Mouse (Mus musculus) MEL-GATA-1-ER (cell line): Measurements from ENCODE around the gene Ccnl1.

Experiments
- DNase-seq: peaks from one replicate; pipeline ENCODE4 v3.0.0-alpha.2; 2012; ENCODE audit warnings: low read depth; ENCODE audit errors: extremely low read depth

The Ccnl1 gene

DNA sequence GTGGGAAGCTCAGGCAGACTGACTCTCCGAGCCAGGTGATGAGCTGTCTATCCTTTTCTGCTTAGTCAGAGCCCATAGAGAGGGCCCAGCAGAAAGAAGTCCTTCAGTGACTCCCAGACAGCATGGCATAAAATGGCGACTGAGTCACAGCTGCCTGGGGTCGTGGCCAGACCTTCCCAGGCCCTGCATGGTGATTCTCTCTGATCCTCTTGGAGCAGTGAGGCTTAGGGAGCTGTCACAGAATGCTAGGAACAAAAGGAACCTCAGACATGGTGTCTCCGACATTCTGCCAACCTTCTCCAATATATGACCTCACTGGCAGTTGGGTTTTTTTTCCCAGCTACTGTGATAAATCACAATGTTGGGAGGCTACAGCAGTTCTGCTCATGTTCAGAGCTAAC, 30.9 kb downstream of the Ccnl1 start:
- DNase-seq = no peak

DNA sequence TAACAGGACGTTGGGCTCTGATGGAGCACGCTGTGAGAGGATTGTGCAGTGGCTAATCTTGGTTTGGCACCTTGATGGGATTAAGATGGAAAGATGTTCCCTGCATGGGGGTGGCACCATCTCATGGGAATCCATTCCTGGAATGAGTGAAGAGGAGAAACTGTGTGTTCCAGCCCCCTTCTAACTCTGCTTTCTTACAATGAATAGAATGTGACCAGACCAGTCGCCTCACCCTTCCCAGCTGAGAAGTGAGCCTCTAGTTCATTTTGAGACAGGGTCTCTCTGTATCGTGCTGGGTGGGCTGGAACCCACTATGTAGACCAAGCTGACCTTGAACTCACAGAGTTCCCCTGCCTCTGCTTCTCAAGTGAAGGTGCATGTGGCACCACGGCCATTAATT, 31.6 kb downstream of the Ccnl1 start:
- no peak for DNase-seq

DNA sequence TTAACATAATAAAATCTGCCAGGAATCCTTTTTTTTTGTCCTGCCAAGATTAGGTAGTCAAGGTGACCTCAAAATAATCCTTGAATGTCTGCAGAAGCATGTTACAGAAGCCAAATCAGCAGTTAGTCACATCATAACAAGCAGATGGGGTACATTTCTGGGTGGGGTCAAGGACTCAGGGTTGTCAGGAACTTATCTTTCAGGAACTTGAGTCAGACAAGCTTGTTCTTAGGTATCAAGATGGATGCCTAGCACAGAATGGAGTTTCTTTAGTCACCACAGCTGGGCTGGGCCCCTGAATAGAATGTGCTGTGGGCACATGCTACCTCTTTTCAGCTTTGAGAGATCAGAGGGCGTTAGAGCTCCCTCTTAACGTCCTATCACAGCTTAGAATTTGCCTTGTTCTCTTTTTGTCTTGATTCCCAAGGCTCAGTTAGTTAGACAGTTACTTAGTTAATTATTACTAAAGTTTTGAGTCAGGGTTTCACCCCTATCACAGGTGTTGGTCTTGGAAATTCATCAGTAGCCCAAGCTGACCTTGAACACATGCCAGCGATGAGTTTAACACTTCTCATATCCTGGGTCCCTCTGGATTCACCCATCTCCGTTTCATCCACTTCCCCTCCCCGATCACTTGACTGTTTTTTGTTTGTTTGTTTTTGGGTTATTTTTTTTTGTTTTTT, 32.9 kb downstream of the Ccnl1 start:
- DNase-seq = peak; percentile 68

DNA sequence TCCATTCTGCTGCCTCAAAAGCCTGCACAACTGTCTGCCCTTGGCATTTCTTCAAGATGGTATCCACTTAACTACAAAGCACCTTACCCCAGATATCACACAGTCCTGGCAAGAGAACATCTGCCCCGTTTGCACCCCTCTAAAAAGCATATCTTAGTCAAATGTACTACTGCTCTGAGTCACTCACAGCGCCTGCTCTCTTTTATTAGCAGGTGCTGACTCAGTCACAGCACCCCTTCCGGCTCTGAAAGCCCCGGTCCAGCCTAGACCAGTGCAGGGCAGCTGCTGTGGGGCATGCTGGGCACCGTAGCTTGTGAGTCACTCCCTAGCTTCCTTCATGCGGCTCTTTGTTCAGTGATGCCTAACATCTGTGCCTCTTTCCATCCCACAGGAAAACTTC, 35.6 kb downstream of the Ccnl1 start:
- no peak for DNase-seq

DNA sequence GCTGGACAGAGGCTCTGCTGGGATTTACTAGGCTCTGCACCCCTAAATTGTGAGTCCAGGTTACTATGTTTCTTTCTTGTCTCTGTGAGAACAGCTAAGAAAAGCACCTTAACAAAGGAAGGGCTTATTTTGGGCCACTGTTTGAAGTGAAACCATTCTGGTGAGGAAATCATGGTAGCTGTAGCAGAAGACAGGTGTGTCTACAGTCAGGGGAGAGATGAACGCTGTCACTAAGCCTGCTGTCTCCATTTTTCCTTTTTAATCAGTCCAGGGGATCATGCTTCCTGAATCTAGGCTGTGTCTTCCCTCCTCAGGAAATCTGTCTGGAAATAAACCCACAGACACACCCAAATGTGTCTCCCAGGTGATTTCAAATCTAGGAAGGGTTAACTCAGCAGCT, 36.4 kb downstream of the Ccnl1 start:
- DNase-seq = no peak

DNA sequence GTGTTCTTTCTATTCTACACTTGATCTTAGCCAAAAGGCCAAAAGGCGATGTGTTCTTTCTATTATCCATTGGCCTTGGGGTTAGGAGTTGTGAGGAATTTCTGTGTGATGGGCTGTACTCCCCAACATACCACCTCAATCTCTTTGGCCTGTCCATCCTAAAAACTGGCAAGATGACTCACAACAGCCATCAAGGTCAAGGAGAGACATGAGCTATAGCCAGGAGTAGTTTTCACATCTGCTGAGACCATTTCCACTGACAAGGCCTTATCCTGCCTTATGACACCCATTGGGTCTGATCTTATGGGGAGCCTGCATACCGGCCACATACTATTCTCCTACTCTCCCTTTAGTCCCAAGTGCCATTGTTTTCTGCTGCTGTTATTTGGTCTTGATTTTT, 39.0 kb downstream of the Ccnl1 start:
- DNase-seq = no peak

DNA sequence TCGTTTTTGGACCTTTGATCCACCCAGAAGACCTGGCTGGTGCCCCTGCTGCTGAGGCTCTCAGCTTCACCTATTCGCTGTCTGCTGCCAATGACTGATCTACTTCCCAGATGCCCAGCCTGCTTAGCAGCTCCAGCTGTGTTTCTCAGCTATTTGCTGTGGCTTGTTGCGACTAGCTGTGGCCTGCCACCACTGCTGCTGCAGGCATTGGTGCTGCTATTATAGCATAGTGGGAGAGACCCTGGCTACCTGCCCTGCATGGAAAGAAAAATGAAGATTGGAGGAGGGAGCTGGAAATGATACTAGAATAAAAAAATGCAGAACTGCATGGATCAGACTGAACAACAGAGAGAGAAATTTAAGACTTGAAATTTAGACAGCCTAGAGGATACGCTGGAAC, 45.1 kb downstream of the Ccnl1 start:
- DNase-seq = no peak

DNA sequence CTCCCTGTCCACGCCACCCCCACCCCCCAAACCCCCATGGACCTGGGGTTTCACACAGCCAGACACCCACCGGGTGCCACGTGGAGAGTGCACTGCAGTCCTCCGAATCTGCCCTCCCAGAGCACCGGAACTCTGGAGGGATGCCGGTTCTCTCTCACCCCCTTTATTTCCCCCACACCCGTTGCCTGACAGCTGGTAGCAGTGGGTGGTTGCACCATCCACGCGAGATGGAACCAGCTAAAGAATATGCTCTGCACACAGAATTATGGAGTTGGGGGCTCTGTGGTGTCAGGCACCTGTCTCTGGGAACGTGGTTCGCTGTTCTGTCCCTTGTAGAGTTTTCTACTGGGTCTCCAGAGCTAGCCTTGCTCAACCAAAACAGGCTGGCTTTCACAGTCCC, 45.8 kb downstream of the Ccnl1 start:
- no peak for DNase-seq

DNA sequence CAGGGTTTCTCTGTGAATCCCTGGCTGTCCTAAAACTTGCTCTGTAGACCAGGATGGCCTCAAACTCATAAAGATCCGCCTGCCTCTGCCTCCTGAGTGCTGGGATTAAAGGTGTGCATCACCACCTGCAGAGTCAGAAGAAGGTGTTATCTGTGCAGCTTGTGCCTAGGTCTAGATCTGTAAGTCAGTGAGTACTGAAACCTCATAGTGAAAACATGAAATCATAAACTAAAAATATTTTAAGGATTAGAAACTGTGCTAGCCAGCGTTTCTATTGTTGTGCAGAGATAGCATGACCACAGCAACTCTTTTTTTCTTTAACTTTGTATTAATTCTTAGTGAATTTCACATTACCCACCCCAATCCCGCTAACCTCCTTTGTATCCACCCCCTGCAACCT, 46.8 kb downstream of the Ccnl1 start:
- no peak for DNase-seq

DNA sequence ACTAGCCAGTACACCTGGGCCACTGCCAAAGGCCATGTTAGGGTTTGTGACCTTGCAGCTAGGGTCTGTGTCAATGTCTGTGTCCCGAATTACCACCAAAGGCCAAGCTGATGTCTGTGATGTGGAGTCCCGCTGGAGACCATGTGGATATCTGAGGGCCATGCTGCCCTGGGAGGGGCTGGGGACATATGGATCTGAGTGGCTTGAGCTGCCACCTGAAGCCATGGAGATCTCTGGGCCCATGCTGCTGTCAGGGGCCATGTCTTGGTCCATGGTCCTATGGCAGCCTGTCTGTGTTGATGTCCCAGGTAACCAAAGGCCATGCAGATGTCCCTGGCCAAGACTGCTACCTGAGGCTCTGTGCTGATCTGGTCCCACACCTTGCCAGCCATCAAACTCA, 48.6 kb downstream of the Ccnl1 start:
- no peak for DNase-seq

DNA sequence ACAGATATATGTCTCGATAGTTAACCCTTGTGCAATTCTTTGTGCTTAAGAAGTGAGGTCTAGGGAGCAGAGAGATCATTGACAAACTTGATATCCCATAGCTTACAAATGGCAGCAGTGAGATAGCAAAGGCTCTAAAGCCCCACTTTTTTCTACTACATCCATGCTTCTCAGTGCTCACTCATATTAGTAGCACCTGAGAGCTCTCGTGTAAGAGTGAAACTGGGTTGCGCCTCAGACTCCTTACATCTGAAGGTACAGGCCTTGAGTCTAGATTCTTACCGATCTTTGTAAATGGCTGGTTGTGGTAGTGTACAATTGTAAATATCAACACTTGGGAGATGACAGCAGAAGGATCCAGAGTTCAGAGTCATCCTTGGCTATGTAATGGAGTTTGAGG, 50.5 kb downstream of the Ccnl1 start:
- no peak for DNase-seq

DNA sequence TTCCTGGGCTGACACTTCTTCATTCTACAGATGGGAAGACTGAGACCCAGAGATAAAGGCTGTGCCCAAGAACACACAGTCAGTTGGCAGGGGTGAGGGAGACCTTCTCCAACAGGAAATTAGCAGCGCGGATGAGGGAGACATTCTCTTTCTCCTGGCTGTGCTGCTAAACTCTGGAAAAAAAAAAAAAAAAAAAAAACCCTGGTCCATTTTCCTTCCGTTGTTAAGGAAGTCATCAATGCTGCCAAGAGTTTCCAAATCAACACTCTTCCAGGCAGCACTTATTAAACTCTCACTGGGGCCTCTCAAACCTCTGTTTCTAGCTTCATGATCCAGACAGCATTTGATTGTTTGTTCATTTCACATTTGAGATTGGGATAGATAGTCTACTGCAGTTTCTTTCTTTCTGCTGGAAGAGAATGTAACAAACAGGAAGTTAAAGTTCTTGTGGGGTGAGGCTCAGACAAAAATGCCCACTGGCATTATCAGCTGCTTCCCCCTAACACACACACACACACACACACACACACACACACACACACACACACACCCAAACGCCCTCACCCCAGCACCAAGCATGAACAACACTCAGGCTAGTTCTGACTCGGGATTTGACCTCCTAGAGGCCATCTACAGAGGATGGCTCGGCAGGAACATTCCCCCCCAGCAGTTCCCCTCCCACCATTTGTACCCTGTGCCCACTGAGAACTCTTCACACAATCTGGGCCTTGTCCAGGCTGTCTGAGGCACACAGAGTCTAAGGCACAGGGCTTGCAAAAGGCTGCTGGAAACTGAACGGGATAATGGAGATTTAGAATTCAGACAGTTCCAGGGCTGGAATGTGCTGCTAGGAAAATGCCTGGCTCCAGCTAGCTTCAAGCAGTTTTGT, 52.5 kb downstream of the Ccnl1 start:
- DNase-seq = peak; percentile 39

DNA sequence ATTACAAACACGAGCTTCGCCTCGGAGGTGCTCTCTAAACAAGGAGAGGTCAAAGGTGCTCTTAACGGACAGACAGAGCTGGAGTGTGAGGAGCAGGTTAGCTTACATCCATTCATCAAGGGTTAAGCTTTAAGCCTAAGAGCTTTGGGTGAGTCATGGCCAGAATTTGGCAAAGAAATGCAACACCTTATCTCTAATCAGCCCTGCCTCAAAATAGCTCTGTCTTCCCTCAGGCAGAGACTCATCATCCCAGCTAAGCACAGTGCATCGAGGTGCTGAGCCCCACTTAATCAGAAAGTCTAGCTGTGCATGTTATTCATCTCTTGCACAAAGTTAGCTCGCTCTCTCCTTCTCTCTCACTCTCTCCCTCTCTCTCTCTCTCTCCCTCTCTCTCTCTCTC, 53.3 kb downstream of the Ccnl1 start:
- DNase-seq = peak; percentile 38

DNA sequence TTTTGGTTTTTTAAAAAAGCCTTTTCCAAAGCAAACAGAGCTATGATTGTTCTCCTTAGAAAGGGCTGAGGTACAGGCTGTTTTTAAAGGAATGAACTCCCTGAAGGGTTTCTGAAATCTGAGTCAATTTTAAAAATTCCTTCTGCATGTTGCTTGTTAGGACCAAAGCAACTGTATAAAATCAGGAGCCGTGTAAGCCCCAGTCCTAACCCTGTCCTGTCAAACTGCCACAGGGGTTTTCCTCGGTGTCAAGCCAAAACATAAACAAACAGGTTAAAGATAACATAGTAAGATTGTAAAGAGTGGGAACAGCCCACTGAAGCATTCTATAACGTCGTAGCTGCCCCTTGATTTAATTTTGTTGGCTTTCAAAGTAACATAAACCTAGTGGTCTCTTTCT, 53.9 kb downstream of the Ccnl1 start:
- no peak for DNase-seq

DNA sequence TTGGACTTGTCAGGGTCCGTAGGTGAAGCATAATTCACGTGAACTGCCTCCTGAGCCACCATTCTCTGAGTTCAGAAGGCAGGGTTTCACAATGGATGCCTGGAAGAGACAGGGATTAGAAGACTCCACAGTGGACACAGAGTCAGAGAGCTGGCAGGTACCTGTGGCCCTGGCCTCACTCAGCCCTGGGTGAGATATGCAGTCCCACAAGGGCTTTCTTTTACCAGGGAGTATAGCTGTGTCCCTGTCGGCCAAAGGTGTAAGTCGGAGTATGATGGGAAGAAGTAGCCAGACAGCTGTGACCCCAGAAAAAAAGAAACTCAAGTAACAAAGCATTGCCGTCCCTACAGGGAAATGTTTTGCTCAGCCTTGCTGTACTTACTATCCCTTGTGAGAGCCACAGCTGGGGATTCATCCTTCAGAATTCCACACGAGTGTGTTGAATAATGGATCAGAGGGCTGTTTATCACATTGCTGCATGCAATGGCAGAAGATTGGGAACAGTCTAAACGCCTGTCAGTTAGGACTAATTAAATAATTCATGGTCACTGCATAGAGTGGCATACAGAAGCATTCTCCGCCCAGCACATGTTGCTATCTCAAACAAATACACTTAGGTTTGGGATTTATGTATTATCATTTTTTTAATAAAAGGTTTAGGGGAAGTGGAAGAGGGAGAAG, 59.3 kb downstream of the Ccnl1 start:
- DNase-seq = no peak

DNA sequence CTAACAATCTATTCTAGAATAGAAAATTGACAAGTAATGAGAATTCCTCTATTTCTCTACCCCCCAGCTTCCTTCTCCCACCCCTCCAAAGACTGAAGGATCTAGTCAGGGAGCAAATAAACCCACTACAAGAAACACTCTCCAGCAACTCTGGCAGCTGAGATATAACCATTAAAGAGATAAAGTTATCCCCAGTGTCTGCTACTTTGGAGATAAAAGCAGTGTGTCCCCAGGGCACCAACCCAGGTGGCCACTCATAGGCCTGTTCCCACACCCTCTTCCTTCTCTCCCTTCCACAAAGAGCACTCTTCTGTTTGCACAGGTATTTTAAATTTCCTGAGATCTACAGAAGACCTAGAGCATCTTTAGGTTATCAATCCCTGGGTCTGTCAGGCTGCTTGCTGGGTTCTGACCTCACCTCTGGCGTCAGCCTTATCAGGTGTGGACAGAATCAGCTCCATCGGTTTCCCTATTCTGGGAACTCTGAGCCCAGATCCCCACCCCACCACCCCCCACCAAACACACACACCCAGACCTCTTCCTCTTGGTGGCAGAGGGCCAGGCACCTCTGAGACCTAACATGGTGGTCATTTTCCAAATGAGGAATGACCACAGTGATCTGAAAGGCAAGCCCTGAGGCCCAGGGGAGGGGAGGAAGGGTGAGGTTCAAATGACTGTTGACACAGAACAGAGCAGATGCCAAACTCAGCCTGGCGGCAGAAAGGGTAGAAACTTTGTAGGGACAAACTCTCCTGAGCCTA, 60.6 kb downstream of the Ccnl1 start:
- no peak for DNase-seq
